Mouse (Mus musculus): ENCODE measurements at regions not wholly inside any gene's neighbourhood (a gene's known extent, or its start where the extent isn't known, plus 50 kb on each side); places are given as distances from the start of the nearest gene placed in this dataset.

DNA sequence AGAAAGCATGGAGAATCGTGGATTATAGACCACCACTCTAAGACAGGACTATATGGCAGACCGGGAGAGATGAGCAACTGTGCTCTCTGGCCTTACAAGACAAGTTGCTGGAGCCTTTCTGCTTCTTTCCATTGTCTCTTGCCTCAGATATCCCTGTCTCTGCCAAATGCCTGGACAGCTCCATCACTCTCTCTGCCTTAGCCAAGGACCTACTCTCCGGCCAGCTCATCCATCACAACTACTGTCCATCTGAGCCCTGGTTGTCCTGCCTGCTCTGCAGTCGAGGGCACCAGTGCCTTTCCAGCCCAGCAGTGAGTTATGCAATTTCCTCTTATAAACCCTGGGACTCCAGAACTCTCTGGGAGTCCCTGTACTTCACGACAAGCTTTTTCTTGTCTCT is 88.7 kb downstream of the Olfr267 start:
- Histone ChIP-seq H3K4me1 (replicated peaks; ENCODE audit: control insufficient read depth, insufficient read depth, low read length) (peaks cover 7% of the 10 kb centered on the region; the same call in 1 of the 2 replicates), H3K4me3 (ENCODE audit: low read length) (no peak overlapping the region), H3K9ac (ENCODE audit: low read length) (no peak overlapping the region), H3K4me2 (ENCODE audit: low read depth, low read length) (no peak overlapping the region), H3K27ac (ENCODE audit: low read length) (peak overlapping the region; percentile 60), H3K36me3 (ENCODE audit: control insufficient read depth, insufficient read depth, low read length) (no peaks in the 10 kb centered on the region), H3K9me3 (ENCODE audit: control insufficient read depth, low read length) (no peaks in the 10 kb centered on the region), H3K27me3 (ENCODE audit: control insufficient read depth, insufficient read depth, low read depth, low read length) (no peaks in the 10 kb centered on the region)
- peak; percentile 97 for ATAC-seq (ENCODE audit: low read depth)
- 27% methylated on average over 5 of the region's 5 CpGs for WGBS

DNA sequence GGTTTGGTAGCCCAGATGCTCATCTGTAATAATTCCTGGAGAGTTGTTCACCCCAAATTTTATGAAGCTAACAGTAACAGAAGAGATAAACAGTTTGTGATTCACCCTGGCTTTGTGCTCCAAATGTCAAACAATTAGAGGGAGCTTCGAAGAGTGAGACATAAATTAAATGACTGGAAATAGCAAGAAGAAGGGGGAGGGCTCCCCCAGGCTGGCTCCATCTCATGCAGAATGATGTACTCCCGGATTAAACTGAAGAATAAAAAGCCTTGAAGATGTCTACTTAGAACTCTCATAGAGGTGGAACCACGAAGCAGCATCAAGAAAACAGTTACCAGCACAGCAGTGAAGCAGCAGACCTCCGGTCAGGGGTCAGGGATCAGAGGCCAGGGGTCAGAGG is 90.8 kb downstream of the Olfr267 start:
- no peak overlapping the region for H3K9ac ChIP-seq (ENCODE audit: low read length)
- WGBS: 45% methylated on average over 4 of the region's 4 CpGs
- no peaks in the 10 kb centered on the region for H3K27me3 ChIP-seq (ENCODE audit: control insufficient read depth, insufficient read depth, low read depth, low read length)
- H3K4me3 ChIP-seq (ENCODE audit: low read length): no peak overlapping the region
- no peak for ATAC-seq (ENCODE audit: low read depth)
- no peaks in the 10 kb centered on the region for H3K9me3 ChIP-seq (ENCODE audit: control insufficient read depth, low read length)
- peaks cover 7% of the 10 kb centered on the region; the same call in 1 of the 2 replicates for H3K4me1 ChIP-seq (replicated peaks; ENCODE audit: control insufficient read depth, insufficient read depth, low read length)
- no peak overlapping the region for H3K4me2 ChIP-seq (ENCODE audit: low read depth, low read length)
- H3K27ac ChIP-seq (ENCODE audit: low read length): no peak overlapping the region
- no peaks in the 10 kb centered on the region for H3K36me3 ChIP-seq (ENCODE audit: control insufficient read depth, insufficient read depth, low read length)

DNA sequence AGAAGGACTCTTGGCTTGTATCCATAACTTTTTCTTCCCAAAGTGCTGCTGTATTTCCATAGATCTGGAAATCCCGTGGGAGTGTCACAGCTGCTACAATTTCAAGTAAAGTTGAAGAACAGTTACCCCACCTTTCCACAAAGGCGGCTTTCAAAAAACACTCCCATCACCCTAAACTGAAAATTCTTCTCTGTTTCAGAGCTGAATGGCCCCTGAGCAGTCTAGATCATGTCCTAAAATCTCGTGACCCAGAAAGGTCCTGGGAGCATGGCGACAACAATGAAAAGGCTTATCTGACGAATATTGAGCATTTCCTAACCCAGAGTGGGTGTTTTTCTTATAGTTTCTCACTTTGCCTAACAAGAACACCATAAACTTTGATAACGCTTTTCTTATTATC is 92.2 kb downstream of the Olfr267 start:
- ATAC-seq (ENCODE audit: low read depth): no peak
- Histone ChIP-seq H3K4me2 (ENCODE audit: low read depth, low read length) (no peak overlapping the region), H3K4me3 (ENCODE audit: low read length) (no peak overlapping the region), H3K27me3 (ENCODE audit: control insufficient read depth, insufficient read depth, low read depth, low read length) (no peaks in the 10 kb centered on the region), H3K9ac (ENCODE audit: low read length) (no peak overlapping the region), H3K27ac (ENCODE audit: low read length) (no peak overlapping the region), H3K9me3 (ENCODE audit: control insufficient read depth, low read length) (no peaks in the 10 kb centered on the region), H3K36me3 (ENCODE audit: control insufficient read depth, insufficient read depth, low read length) (no peaks in the 10 kb centered on the region), H3K4me1 (replicated peaks; ENCODE audit: control insufficient read depth, insufficient read depth, low read length) (peaks cover 7% of the 10 kb centered on the region; the same call in 1 of the 2 replicates)
- 85% methylated on average over 6 of the region's 6 CpGs for WGBS

DNA sequence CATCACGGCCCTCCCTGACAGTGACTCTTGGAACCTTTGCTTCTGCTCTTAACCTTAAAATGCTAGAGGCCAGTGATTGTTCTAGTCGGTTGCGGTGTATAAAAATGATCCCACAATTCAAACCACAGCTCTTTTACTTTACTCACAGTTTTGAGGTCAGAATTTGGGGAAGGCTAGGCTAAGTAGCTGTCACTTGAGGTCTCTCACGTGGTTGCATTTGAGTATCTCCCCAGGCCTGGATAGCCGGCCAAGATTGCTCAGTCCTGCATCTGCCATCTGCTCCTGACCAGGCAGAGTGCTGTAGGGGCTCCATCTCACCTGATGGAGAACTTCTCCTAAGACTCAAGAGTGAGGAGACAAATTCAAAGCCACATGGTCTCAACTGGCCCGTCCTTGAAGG is 94.5 kb downstream of the Olfr267 start:
- peak; percentile 59; the same call in 1 of the 2 replicates for ATAC-seq (ENCODE audit: low read depth)
- no peak overlapping the region for H3K9ac ChIP-seq (ENCODE audit: low read length)
- no peaks in the 10 kb centered on the region; the same call in 1 of the 2 replicates for H3K4me1 ChIP-seq (replicated peaks; ENCODE audit: control insufficient read depth, insufficient read depth, low read length)
- H3K4me2 ChIP-seq (ENCODE audit: low read depth, low read length): no peak overlapping the region
- no peak overlapping the region for H3K4me3 ChIP-seq (ENCODE audit: low read length)
- 55% methylated on average over 6 of the region's 6 CpGs for WGBS
- no peak overlapping the region for H3K27ac ChIP-seq (ENCODE audit: low read length)
- H3K27me3 ChIP-seq (ENCODE audit: control insufficient read depth, insufficient read depth, low read depth, low read length): no peaks in the 10 kb centered on the region
- H3K36me3 ChIP-seq (ENCODE audit: control insufficient read depth, insufficient read depth, low read length): no peaks in the 10 kb centered on the region
- no peaks in the 10 kb centered on the region for H3K9me3 ChIP-seq (ENCODE audit: control insufficient read depth, low read length)

DNA sequence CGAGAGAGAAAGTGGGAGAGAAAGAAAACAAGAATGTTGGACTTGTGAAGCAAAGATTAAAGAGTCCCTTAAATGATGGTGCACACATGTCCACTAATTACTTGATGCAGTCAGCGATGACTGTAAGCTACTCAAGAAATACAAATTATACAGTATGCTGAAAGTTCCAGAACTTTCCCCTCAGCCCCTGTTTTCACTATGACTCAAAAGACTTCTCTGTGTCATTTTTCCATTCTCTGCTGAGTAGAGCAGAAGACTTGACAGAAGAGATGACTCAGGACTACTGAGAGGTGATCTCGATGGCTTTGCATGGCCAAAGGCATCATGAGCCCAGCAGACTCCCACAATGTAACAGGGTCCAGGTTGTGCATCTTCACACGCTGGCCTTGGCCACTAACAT is 105.6 kb downstream of the Olfr267 start:
- H3K27me3 ChIP-seq (ENCODE audit: control insufficient read depth, insufficient read depth, low read depth, low read length): no peaks in the 10 kb centered on the region
- ATAC-seq (ENCODE audit: low read depth): no peak
- H3K36me3 ChIP-seq (ENCODE audit: control insufficient read depth, insufficient read depth, low read length): no peaks in the 10 kb centered on the region
- H3K9ac ChIP-seq (ENCODE audit: low read length): no peak overlapping the region
- no peaks in the 10 kb centered on the region for H3K4me1 ChIP-seq (replicated peaks; ENCODE audit: control insufficient read depth, insufficient read depth, low read length)
- H3K4me3 ChIP-seq (ENCODE audit: low read length): no peak overlapping the region
- 81% methylated on average over 4 of the region's 4 CpGs for WGBS
- no peak overlapping the region for H3K4me2 ChIP-seq (ENCODE audit: low read depth, low read length)
- H3K27ac ChIP-seq (ENCODE audit: low read length): no peak overlapping the region
- H3K9me3 ChIP-seq (ENCODE audit: control insufficient read depth, low read length): no peaks in the 10 kb centered on the region

DNA sequence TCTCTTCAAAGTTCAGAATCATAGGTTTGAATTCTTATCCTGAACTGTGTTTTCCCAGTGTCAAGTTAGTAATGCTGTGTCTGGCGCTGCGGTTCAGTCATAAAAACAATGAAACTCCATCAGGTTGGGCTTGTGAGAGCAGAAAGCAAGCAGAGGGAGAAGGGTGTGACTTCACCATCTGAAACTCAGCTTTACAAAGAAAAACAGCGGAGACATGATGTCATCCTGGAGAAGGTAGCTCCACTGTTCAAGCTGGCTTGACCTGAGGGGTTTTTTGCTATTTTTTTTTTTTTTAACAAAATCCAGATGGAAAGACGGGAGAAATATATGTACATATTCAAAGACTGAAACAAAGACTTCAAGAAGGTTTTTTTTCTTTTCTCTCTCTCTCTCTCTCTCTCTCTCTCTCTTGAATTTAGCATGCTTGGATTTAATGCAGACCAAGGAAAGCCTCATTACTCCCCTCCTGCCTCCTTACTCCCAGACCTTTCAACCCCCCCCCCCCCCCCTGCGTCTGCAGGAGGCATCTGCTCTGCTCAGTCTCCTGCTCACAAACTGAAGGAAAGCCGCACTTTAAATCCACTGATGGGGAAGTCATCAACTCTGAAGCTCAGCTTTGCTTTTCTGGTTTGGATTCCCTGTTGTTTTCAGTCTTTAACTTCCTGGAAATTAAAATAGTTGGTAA is 109.7 kb downstream of the Olfr267 start:
- 59% methylated on average over 5 of the region's 6 CpGs for WGBS
- no peak overlapping the region for H3K9ac ChIP-seq (ENCODE audit: low read length)
- no peak overlapping the region for H3K4me3 ChIP-seq (ENCODE audit: low read length)
- H3K27me3 ChIP-seq (ENCODE audit: control insufficient read depth, insufficient read depth, low read depth, low read length): no peaks in the 10 kb centered on the region
- no peak for ATAC-seq (ENCODE audit: low read depth)
- H3K36me3 ChIP-seq (ENCODE audit: control insufficient read depth, insufficient read depth, low read length): no peaks in the 10 kb centered on the region
- H3K4me1 ChIP-seq (replicated peaks; ENCODE audit: control insufficient read depth, insufficient read depth, low read length): no peaks in the 10 kb centered on the region
- H3K4me2 ChIP-seq (ENCODE audit: low read depth, low read length): no peak overlapping the region
- no peaks in the 10 kb centered on the region for H3K9me3 ChIP-seq (ENCODE audit: control insufficient read depth, low read length)
- no peak overlapping the region for H3K27ac ChIP-seq (ENCODE audit: low read length)

DNA sequence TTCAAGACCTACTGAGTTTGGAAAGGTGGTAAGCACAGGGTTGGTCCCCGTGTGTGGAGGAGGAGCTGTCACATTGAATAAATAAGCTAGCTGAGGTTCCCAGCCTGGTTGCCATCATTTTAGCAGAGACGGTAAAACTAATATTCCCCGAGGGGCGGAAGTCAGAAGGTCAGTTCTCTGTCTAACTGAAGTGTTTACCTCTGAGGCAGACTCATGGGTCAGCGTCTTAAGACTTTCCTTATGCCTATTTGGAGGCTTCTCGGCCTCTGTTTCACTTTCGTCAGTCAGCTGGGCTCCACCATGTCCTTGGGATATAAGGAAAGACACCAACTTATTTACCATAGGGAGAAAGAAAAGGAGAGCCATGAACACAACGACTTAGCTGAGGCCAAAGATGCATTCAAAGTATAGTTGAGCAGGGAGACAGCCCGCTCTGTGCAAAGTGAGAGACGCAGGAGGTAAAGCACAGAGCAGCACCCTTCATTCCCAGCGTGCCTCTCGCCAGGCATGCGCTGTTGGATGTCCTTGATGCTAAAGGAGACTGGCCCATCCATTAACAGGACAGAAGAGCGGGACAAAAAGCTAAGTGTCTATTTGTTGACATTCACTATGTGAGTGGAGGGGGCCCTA is 116.0 kb downstream of the Olfr267 start:
- H3K9me3 ChIP-seq (ENCODE audit: control insufficient read depth, low read length): no peaks in the 10 kb centered on the region
- no peaks in the 10 kb centered on the region for H3K27me3 ChIP-seq (ENCODE audit: control insufficient read depth, insufficient read depth, low read depth, low read length)
- no peak for ATAC-seq (ENCODE audit: low read depth)
- H3K4me2 ChIP-seq (ENCODE audit: low read depth, low read length): peak overlapping the region; percentile 40
- H3K4me1 ChIP-seq (replicated peaks; ENCODE audit: control insufficient read depth, insufficient read depth, low read length): peaks cover 12% of the 10 kb centered on the region
- no peaks in the 10 kb centered on the region for H3K36me3 ChIP-seq (ENCODE audit: control insufficient read depth, insufficient read depth, low read length)
- H3K9ac ChIP-seq (ENCODE audit: low read length): 0 out of 2 replicates have a peak overlapping the region, but pooled peaks have one; percentile 9
- 30% methylated on average over 14 of the region's 14 CpGs for WGBS
- peak overlapping the region; percentile 20; the same call in 1 of the 2 replicates for H3K4me3 ChIP-seq (ENCODE audit: low read length)
- no peak overlapping the region for H3K27ac ChIP-seq (ENCODE audit: low read length)

DNA sequence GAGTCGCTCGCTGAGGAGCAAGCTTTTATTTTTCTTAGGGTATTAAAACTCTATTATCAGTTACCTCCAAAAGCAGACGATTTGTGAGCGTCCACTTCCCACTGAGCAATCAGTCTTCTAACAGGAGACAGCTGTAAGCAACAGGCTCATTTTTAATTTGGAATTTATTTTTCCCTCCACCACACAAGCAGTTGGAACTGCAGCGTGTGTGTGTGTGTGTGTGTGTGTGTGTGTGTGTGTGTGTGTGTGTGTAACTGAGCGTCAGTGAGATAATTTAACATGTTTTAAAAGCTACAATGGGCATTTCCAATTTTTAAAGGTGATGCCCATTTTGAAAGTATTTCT is 116.6 kb downstream of the Olfr267 start:
- no peak overlapping the region for H3K4me3 ChIP-seq (ENCODE audit: low read length)
- no peaks in the 10 kb centered on the region for H3K9me3 ChIP-seq (ENCODE audit: control insufficient read depth, low read length)
- no peak overlapping the region for H3K27ac ChIP-seq (ENCODE audit: low read length)
- H3K36me3 ChIP-seq (ENCODE audit: control insufficient read depth, insufficient read depth, low read length): no peaks in the 10 kb centered on the region
- H3K4me1 ChIP-seq (replicated peaks; ENCODE audit: control insufficient read depth, insufficient read depth, low read length): peaks cover 12% of the 10 kb centered on the region
- peak overlapping the region; percentile 8; the same call in 1 of the 2 replicates for H3K4me2 ChIP-seq (ENCODE audit: low read depth, low read length)
- no peak overlapping the region; the same call in 1 of the 2 replicates for H3K9ac ChIP-seq (ENCODE audit: low read length)
- no peak for ATAC-seq (ENCODE audit: low read depth)
- 27% methylated on average over 6 of the region's 6 CpGs for WGBS
- H3K27me3 ChIP-seq (ENCODE audit: control insufficient read depth, insufficient read depth, low read depth, low read length): no peaks in the 10 kb centered on the region

DNA sequence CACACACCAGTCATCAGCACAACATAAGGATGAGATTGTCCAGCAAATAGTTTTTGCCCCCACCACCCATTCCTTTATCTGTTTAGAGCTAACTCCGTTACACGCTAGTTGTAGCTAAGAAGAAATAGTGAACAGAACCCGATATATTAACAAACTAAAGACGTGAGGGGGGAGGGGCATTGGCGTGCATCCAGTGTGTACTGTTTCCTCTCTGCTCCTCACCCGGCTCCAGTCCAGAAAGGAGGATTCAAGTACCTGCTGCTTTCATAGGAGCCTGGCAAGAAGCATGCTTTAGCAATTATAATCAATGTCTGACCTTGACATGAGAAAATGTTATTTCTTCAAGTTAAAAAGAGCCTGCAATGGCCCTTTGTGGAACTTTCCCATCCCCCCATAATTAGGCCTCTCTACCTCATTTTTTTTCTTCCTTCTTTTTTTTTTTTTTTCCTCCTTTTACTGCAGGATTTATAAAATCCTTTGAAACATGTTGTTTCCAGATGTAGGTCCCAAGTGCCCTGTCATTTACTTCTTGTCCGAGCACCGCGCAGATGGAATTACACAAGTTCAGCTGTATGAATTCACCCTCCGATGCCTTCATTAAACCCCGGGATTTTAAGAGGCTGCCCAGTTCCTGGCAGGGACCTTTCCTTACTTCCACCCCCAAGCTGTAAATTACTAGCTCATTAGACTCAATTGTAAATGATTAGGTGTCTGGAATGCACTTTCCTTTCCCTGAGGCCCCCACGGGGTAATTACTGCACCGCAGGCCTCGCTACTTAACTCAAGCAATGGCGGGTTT is 116.6 kb upstream of the Lpar1 start:
- Histone ChIP-seq H3K9me3 (ENCODE audit: control insufficient read depth, low read length) (no peaks in the 10 kb centered on the region), H3K4me2 (ENCODE audit: low read depth, low read length) (peak overlapping the region; percentile 8; the same call in 1 of the 2 replicates), H3K27ac (ENCODE audit: low read length) (no peak overlapping the region), H3K4me1 (replicated peaks; ENCODE audit: control insufficient read depth, insufficient read depth, low read length) (peaks cover 12% of the 10 kb centered on the region), H3K9ac (ENCODE audit: low read length) (peak overlapping the region; percentile 8; the same call in 1 of the 2 replicates), H3K27me3 (ENCODE audit: control insufficient read depth, insufficient read depth, low read depth, low read length) (no peaks in the 10 kb centered on the region), H3K4me3 (ENCODE audit: low read length) (no peak overlapping the region), H3K36me3 (ENCODE audit: control insufficient read depth, insufficient read depth, low read length) (no peaks in the 10 kb centered on the region)
- ATAC-seq (ENCODE audit: low read depth): no peak; the same call in 1 of the 2 replicates
- WGBS: 33% methylated on average over 15 of the region's 15 CpGs
